Mouse (Mus musculus) neural tube, postnatal 0 days (tissue): ENCODE results near the gene Kcnv2. TPM values are rescaled to one million over a fixed set of nuclear protein-coding genes. Genes with fewer than 3 reads are reported as not detected.

Experiments used
- polyA plus RNA-seq: library from polyadenylated mRNA; unstranded; fragments of >200 nt; fragmentation: Nextera tagmentation; extraction: Ambion mirVana; gene quantifications from 2 replicates; pipeline ENCODE4 v1.2.1, GENCODE M21; 2015

Kcnv2 gene
- not detected in 2 replicates for polyA plus RNA-seq

DNA sequence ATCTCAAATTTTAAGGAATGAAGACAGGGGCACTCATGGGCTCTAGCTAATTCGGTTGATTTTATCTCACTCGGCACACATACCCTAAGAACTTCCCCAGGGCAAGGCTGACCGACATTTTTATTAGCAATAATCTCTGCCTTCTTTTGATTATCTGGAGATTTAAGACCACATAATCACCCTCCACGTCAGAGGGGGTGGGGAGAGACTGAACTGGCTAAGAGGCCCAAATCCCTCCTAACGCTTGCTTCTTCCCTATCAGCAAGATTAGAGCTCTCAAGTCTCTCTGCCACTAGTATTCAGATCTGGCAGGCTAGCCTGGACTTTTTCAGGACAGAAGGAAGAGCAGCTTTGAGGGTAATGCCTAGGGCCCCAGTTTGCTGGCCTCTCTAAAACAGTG is at the start of gene Kcnv2:
Gene Kcnv2, plus strand, starts transcription at position 308 of the 400 bp plus-strand sequence.

Other genes starting within 250 kb of the Kcnv2 start
- 20.7 and 20.8 TPM in 2 replicates for gene Vldlr, start 106.1 kb upstream of the Kcnv2 start, polyA plus RNA-seq
- 50.0 and 58.3 TPM in 2 replicates for gene Pum3, start 107.2 kb downstream of the Kcnv2 start, polyA plus RNA-seq